Mouse (Mus musculus) ES-E14 (cell line): ENCODE measurements around the gene Olfr1181.

Experiments
- CHD2 ChIP-seq: IDR thresholded peaks from 2 replicates; pipeline ENCODE4 v1.6.1; 2014; ENCODE audit warnings: mild to moderate bottlenecking, low read depth, low read length, inconsistent platforms
- HCFC1 ChIP-seq: IDR thresholded peaks from 2 replicates; pipeline ENCODE4 v1.6.1; 2012; ENCODE audit warnings: low read length, inconsistent platforms, borderline replicate concordance; ENCODE audit not compliant: insufficient read depth
- MAFK ChIP-seq: IDR thresholded peaks from 2 replicates; pipeline ENCODE4 v1.6.1; 2014; ENCODE audit warnings: mild to moderate bottlenecking, low read depth, low read length, inconsistent platforms; ENCODE audit not compliant: insufficient read depth
- ZC3H11A ChIP-seq: IDR thresholded peaks from 2 replicates; pipeline ENCODE4 v1.6.1; 2012; ENCODE audit warnings: low read depth, mild to moderate bottlenecking, inconsistent platforms, low read length, borderline replicate concordance
- ZNF384 ChIP-seq: IDR thresholded peaks from 2 replicates; pipeline ENCODE4 v1.6.1; 2012; ENCODE audit warnings: low read depth, low read length, inconsistent platforms

DNA sequence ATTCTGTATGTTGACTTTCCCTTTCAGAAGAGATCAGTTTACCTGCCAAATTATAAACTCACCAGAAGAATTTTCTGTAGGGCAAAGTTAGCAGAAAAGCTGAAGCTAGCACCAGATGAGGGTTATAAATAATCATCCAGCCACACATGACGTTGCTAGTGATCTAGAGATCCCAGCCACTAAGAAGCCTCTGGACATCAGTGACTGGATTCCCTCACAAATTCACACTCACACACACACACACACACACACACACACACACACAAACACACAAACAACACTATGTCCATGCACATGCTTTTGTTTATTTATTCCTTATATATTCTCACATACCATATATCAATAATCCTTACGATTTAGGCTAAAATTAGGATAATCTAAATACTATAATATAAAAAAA lies 6.9 kb downstream of the Olfr1181 start, which contains the start of gene Olfr1180:
- TF ChIP-seq ZC3H11A = no peak
- TF ChIP-seq MAFK = no peak
- no peak for TF ChIP-seq CHD2
- no peak for TF ChIP-seq ZNF384
- no peak for TF ChIP-seq HCFC1
